Mouse (Mus musculus): ENCODE measurements around the gene Atp8a2.

GRCm38 (mm10) chr14:60086254-60086807 lies 110.6 kb downstream of the Atp8a2 start:
- TF ChIP-seq CTCF (IDR thresholded peaks at IDR 0.05) = no peak
- no peak for TF ChIP-seq EP300 (IDR thresholded peaks at IDR 0.05)

Data from lung, postnatal 0 days (tissue).